Mouse (Mus musculus) small intestine, adult 2 months (tissue): Measurements from ENCODE around the gene Arntl.

Experiments
- CTCF ChIP-seq: fragments of 200-500 bp; IDR thresholded peaks from 2 replicates; pipeline ENCODE4 v1.5.1; 2012; ENCODE audit warnings: low read depth, mild to moderate bottlenecking, control low read depth, inconsistent platforms, low read length, moderate library complexity, mixed read lengths; ENCODE audit not compliant: insufficient replicate concordance, insufficient read length; ENCODE audit errors: extremely low read depth
- POLR2A ChIP-seq: fragments of 200-500 bp; IDR thresholded peaks from 2 replicates; pipeline ENCODE4 v1.6.1; 2012; ENCODE audit warnings: low read depth, mild to moderate bottlenecking, control low read depth, inconsistent platforms, low read length, moderate library complexity

GRCm38 (mm10) chr7:113245144-113245543 lies 37.9 kb downstream of the Arntl start:
- TF ChIP-seq CTCF (no peak), POLR2A (no peak)
